Mouse (Mus musculus) gastrocnemius, adult 2 months (tissue): ENCODE measurements at regions not wholly inside any gene's neighbourhood (a gene's known extent, or its start where the extent isn't known, plus 50 kb on each side); places are given as distances from the start of the nearest gene placed in this dataset.
"Not testable (repeated sequence)": the region's sequence is repeated elsewhere in the genome, so short reads cannot be mapped to it uniquely, and the experiment has no call there.

ENCODE experiments used
- DNase-seq: peaks from one replicate; pipeline ENCODE4 v3.0.0; 2022
- H3K27ac ChIP-seq: fragments of 200-600 bp; 2 replicates; pipeline ENCODE4 v1.8.1; 2022; ENCODE audit warnings: mild to moderate bottlenecking
- H3K4me3 ChIP-seq: fragments of 200-600 bp; 2 replicates; pipeline ENCODE4 v1.8.1; 2022; ENCODE audit warnings: mild to moderate bottlenecking, moderate library complexity
- CTCF ChIP-seq: fragments of 200-600 bp; IDR thresholded peaks from 2 replicates; pipeline ENCODE4 v1.8.1; 2022; ENCODE audit warnings: antibody characterized with exemption, mild to moderate bottlenecking, moderate library complexity
- intact Hi-C: fragments of 180-260 bp; cut with DNase I; formaldehyde crosslinking; loops from one replicate; pipeline ENCODE4 v1.15.1; 2025

DNA sequence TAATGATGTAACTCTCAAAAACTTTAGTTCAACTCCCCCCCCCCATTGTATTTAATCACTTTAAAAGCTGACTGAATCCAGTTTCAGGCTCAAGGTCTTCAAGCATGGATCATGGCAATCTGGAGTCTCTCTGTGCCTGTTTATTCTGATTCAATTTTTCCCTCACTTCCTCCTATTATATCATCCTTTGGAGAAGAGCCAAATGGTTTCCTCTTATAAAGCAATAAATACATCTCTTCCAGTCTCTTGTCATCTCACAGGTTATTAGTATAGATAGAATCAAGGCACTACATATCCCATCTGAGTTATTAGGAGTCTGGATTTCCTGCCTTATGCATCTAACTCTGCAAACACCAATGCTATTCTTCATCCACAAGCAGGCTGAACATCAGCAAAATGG is 530.2 kb upstream of the Pdcd1 start:
- Histone ChIP-seq H3K4me3 (no peak overlapping the region), H3K27ac (no peak overlapping the region)
- intact Hi-C loops = no loop called here
- no peak for DNase-seq
- TF ChIP-seq CTCF = no peak

DNA sequence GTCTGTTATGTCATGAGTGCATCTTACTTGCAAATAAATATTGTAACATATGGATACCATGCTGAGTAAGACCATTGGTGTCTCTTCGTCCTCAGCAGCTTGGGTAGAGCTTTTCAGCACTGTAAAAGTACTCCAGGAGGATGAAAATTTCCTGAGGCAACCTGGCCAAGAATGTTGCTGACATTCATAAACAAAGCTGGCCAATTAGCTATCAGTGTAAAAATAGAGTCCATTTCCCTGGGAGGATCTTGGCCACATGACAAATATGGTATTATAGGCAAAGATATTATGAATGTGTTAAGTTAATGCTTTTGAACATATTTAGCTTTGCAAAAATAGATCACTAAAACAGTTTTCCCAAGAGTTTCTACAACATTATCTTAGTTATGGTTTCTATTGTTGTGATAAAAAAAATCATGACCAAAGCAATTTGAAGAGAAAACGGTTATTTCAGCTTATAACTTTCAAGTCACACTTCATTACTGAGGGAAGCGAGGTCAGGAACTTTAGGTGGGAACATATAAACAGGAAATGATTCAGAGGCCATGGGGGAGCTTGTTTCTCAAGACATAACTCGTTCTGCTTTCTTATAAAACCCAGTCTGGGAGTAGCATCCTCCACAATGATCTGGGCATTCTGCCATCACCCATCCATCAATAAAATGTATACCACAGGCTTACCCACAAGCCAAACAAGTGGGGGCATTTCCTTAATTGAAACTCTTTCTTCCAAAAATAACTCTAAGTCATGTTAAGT is 529.5 kb upstream of the Pdcd1 start:
- DNase-seq = no peak
- intact Hi-C loops = no loop called here
- Histone ChIP-seq H3K4me3 (no peak overlapping the region), H3K27ac (no peak overlapping the region)
- TF ChIP-seq CTCF = no peak

DNA sequence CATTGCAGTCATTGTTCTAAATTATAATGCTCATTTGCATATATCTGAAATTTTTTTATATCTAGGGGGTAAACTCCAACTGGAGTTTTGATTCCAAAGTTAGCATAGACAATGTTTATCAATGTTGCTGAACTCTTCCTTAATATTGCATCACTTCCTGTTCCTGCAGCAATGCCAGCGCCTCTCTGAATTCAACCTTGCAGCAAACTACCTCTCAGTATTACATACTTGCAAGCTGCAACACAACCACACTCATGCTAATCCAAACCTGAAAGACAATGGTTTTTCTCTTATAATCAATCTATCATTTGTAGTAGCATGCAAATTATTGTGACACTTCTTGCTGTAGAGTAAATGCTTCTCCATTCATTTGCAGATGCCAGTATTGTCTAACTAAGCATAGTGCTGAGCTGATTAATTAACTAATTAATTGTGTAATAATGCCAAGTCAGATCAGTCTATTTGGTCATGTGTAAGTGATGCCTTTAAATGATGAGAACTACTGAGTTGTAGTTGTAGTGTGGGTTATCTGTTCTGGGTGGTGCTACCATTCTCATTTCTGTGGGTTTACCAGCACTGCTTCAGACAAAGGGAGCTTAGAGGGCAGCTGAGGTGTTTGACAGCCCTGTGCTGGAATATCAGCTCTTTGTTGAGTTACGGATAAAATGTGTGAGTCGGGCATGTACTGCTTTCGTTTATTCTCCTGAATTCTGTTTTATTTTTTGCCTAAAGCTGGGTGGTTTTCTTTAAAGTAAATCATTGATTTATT is 480.6 kb upstream of the Pdcd1 start:
- no peak for TF ChIP-seq CTCF
- H3K4me3 ChIP-seq = no peak overlapping the region
- no peak for DNase-seq
- H3K27ac ChIP-seq = no peak overlapping the region
- intact Hi-C loops = no loop called here

DNA sequence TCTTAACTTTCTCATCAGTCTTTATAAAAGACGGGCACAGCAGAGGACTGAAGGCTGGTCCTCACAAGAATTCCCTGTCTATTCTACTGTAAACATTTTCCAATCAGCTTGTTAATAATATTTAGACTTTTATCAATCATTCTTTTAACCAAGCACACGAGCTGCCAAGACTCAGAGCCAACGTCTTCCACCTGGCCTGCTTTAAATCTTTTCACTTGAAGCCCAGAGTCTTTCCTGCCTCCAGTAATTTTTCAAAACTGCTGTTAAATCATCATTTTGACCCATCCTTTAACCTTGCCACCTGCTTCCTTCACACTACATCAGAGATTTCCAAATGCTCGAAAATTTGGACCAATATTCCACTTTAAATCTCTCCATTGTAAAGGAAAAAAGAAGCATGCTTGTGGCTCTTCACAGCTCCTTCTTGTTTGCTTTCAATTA is 451.7 kb upstream of the Pdcd1 start:
- intact Hi-C loops = no loop called here
- no peak for DNase-seq
- TF ChIP-seq CTCF = no peak

DNA sequence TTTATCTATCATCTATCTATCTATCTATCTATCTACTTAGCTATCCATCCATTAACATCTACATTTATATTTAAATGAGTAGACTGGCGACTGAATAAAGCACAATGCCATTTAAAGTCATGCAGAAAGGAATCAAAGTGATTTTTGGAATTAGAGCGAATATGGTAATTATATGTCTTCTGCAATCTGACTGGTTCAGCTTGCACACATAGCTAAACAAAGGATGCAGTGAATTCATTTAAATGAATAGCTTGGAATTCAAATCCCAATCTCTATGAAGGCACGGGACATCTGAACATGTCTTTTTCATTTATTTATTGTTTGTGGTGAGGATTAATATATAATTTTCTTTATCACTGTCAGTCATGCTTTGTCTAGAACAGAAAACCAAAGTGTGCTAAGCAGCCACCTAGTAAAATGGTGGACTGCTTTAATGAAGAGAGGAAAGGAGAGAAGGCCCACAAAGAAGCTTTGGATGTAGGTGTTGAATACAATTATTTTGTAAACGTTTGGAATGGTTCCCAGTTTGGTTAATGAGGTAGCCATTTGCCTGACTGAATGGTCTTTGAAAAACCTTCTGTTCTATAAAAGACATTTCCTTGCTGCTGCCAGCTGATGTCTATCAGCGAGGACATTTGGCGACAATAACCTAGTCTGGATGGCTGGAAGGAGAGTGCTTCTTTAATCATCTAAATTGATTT is 451.2 kb upstream of the Pdcd1 start:
- intact Hi-C loops = no loop called here
- no peak for DNase-seq
- Histone ChIP-seq H3K4me3 (no peak overlapping the region), H3K27ac (no peak overlapping the region)
- no peak for TF ChIP-seq CTCF

More for the DNA sequence above, 451.7 kb upstream of the Pdcd1 start:
- no peak overlapping the region for H3K4me3 ChIP-seq
- no peak overlapping the region for H3K27ac ChIP-seq

DNA sequence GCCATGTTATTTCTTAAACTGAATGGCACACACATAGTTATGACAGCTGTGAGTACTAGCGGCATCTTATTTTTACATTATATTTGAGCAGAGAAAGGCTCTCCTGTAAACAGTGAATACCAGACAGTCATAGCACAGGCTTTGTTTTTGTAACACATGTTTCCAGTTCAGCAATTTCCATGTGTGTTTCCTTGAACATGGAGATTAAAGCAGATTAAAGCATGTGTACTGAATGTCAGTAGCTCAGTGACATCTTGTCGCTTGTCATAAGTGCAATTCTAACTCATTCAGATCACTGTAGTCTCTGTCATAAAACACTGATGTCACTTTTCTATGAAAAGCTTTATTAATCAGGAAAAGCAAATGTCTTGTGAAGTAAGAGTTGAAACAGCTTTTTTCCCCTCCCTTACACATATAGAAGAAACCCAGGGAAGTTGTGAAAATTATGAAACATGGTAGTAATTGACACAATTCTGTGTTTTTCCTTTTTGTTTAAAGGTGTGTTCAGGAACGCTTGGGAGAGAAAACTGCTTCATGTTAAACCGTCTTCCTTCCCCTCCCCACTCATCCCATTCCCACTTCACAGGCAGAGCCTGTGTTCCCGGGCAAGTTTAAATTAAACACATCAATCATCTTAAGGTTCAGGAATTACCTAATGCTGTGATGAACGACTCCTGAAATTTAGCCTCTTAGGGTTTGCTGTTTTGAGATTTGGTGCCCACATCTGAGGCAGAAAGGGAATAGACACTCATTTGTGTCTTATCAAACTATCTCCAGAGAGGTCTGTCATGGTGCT is 449.9 kb upstream of the Pdcd1 start:
- no peak overlapping the region for H3K4me3 ChIP-seq
- H3K27ac ChIP-seq = no peak overlapping the region
- DNase-seq = no peak
- no peak for TF ChIP-seq CTCF
- intact Hi-C loops = no loop called here

DNA sequence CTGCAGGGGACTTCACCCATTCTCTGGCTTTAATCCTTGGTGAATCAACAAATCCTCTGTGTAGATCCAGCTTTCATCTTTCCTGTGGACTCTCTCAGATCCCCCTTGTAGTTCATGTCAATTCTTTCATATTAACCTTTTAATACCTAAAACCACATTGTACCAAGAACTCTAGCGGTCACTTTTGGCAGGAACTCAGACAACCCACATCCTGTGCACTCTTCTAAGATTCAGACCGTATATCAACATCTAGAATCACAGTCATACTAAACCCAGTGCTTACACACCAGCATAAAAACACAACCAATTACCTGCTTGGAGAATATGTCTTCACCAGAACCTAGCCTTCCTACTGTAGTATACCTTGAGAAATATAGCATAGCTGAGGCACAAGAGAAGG is 444.6 kb upstream of the Pdcd1 start:
- Histone ChIP-seq H3K27ac (no peak overlapping the region), H3K4me3 (no peak overlapping the region)
- no peak for TF ChIP-seq CTCF
- intact Hi-C loops = no loop called here
- no peak for DNase-seq

DNA sequence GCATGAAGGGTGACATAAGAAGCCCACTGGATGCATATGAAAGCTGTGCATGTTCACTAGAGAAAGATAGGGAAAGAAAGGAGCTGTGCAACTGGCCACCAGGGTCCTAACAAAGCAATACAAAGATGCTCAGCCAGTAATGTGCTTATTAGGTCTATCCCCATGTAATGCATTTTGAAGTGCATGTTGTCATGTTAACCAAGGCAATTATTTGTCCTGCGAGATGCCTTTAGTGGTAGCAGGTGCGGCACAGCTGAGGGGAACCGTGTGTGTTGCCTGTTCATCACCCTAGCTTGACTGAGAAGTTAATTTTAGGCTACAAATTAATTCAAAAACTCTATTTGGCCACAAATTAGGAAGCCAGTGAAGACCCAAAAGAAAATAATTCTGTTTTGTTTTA is 444.0 kb upstream of the Pdcd1 start:
- no peak for TF ChIP-seq CTCF
- Histone ChIP-seq H3K4me3 (no peak overlapping the region), H3K27ac (no peak overlapping the region)
- no peak for DNase-seq
- intact Hi-C loops = no loop called here

DNA sequence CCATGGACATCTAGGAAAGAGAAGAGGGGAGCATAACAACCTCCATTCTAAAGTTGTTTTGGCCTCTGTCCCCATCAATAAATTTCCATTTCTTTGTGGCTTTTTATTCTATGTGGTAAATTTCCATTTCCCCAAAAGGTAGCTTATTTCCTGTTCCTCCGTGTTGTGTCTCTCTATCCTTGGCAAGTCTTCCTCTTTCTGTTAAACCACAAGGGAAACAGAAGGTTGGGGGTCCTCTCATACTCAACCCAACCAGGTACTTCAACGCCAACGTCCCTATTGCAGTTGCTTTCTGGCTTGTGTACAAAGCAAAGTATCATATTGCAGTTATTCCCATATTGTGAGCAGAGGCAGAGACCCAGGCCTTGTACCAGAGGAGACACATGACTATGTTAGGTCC is 434.7 kb upstream of the Pdcd1 start:
- intact Hi-C loops = no loop called here
- Histone ChIP-seq H3K27ac (no peak overlapping the region), H3K4me3 (no peak overlapping the region)
- no peak for TF ChIP-seq CTCF
- no peak for DNase-seq

DNA sequence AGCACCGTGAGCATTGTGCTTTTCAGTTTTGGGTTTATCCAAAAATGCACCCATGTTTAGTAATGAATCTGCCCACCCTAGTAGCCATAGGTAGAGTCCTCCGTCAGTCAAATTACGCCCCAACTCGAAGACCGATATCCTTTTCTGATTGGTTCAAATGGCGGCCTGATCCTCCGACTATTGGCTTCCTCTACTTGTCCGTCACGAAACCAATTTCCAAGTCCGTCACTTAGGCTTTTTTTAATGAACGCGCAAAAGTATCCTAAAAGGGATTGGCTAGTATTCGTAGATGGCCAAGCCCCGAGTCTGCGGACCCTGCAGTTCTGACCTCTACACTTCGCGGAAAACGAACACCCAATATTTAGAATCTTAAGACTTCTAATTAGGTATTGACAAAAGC is 417.5 kb upstream of the Pdcd1 start:
- peak; percentile 44 for DNase-seq
- intact Hi-C loops, H3K27ac ChIP-seq, H3K4me3 ChIP-seq: not testable (repeated sequence)

DNA sequence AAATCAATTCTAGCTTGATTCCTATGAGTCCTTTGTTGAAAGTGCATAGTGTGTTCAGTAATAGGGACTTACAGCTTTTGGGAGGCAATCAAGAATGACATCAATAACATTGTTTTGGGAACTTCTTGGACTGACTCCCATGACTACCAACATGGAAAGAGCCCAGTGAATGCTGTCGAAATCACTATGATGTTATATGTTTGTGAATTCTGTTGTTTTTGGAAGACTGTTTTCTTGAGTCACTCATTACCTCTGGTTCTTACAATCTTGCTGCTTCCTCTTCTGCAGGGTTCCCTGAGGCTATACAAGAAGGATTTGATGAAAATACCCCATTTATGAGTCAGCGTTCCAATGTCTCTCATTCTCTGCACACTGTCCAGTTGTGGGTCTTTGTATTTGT is 371.4 kb upstream of the Pdcd1 start:
- no peak overlapping the region for H3K4me3 ChIP-seq
- no peak for TF ChIP-seq CTCF
- intact Hi-C loops = no loop called here
- H3K27ac ChIP-seq = no peak overlapping the region
- DNase-seq = no peak

DNA sequence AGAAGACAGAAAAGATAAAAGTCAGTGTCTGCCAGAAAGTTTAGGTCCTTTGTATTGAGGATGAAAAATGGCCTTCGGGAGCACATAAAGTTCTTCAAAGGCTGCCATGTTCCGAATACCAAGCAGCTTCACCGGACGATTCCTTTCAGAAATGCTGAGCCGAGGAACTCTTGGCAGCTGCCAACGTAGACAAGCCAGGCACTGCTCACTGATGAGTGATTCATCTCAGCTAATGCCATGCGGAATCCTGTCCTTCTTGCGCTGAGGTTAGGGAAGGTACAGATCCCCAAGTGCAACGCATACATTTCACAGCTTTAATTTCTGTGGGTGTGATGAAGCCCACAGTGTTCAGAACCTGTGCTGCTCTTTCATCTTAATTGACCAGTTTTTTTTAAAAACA is 360.7 kb upstream of the Pdcd1 start:
- TF ChIP-seq CTCF = no peak
- Histone ChIP-seq H3K4me3 (no peak overlapping the region), H3K27ac (no peak overlapping the region)
- DNase-seq = no peak
- intact Hi-C loops = no loop called here

DNA sequence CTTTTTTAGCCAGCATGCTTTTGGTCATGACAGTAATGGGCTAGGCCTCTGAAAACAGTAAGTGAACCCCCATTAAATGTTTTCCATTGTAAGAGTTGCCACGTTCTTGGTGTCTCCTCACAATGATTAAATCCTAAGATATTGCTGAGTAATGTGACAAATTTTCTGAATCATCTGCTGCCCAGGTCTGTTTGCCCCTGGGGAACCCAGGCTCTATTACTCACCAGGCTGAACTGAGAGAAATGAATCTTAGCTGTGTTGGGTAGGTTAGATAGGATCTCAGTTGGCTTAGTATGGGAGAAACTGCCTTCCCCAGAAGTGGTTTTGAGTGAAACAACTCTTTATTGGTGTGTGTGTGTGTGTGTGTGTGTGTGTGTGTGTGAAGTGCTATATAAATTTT is 314.3 kb upstream of the Pdcd1 start:
- intact Hi-C loops = no loop called here
- TF ChIP-seq CTCF = no peak
- DNase-seq = no peak
- Histone ChIP-seq H3K27ac (no peak overlapping the region), H3K4me3 (no peak overlapping the region)
